Mouse (Mus musculus) adrenal gland, postnatal 14 days (tissue): ENCODE measurements around the gene Plekha8. TPM values are rescaled to one million over a fixed set of nuclear protein-coding genes. Genes with fewer than 3 reads are reported as not detected.

Experiments
- DNase-seq: peaks from one replicate; pipeline ENCODE4 v3.0.0; 2021; ENCODE audit warnings: mixed read lengths
- total RNA-seq: library from RNA; stranded (reverse); gene quantifications from 2 replicates; pipeline ENCODE4 v1.2.3, GENCODE M21; 2021

Plekha8 gene
- total RNA-seq, 1 experiment from 2014 or later: 16.3 TPM

DNA sequence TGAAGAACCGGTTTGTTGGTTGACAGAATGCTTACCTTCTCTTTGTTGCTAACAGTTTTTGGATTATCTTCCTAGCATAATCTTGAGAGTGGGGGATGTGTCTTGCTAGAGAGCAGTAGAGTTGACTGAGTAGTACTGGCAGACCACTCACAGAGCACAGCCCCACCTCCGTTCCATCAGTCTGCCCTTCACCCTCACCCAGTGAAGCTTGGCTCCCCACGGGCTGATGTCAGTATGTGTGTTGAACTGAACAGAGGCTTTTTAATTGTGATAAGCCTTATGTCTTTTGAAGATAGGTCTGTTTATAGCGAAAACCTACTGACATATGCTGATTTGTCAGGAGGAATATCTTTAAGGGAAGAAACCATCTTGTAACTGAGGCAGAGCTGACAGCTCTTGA lies 48.3 kb downstream of the Plekha8 start:
- DNase-seq: no peak

DNA sequence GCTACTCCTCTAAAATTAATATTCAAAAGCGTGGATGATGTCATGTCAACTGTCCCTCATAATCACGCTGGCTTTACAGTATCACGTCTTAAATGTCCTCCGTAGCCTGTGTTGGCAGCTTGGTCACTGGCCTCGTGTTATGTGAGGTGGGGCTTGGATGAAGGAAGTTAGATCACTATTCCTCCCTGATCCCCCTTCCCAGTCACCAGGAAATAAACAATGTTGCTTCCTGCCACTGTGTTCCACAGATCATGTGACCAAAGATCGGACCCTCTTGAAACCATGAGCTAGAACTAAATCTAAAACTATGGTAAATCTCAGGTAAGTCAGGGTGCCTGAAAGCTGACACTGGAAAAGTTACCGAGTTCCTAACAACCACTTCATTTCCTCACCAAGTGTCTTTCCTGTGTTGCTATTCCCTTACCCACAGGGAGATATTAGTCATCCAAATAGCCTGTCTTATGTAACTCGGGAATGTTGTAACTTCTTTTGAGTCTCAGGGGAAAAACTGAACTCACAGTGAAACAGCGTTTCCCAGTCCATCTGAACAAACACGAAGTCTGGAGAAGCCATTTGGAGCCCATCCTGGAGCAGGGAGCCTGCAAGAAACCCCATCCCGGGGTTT lies 60.7 kb downstream of the Plekha8 start:
- DNase-seq: peak; percentile 24

DNA sequence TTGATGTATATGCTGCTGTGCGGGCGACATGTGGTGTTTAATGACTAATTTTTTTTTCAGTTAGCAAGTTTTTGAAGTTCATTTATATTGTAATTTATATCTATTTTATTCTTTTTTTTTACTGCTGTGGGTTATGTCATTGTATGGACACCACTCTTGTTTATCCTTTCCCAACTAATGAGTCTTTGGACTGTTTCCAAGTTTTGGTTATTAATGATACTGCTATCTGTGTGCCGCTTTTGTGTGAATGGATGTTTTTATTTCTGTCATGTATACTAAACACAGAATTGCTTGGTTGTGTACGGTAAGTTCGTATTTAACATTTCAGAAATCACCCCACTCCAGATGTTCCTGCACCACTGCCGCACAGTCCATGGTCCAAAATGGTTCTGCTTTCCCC lies 63.0 kb downstream of the Plekha8 start:
- no peak for DNase-seq

DNA sequence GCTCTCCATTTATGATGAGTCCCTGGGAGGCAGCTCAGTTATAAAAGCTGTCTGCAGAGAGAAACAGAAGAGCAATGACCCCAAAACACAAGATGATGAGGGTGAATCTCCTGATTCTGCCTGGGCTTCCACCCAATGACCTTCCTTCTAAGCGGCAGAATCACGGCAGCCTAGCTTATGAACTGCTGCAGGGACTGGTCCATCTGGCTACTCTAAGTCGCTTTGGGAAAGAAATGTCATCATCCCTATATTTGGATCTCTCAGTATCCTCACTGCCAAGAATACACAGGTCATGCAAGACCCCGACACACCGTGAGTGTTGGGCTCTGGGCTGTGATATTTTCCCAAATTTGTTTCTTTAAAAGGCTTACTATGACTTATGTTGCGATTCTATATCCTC lies 75.0 kb downstream of the Plekha8 start:
- no peak for DNase-seq

DNA sequence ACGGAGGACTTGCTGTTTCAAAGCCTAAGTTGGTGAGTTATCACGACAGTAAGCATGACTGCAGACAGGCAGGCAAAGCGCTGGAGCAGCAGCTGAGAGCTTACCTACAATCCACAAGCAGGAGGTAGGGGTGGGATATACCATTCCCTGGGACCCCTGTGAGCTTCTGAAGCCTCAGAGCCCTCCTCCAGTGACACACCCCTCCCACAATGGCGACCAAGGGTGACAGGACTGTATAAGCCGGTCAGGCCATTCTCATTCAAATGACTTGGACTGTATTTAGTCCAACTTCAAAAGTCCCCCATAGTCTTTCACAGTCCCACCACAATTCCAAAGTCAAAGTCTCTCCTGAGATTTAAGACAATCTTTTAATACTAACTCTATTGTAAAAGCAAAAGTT lies 78.0 kb downstream of the Plekha8 start:
- no peak for DNase-seq

DNA sequence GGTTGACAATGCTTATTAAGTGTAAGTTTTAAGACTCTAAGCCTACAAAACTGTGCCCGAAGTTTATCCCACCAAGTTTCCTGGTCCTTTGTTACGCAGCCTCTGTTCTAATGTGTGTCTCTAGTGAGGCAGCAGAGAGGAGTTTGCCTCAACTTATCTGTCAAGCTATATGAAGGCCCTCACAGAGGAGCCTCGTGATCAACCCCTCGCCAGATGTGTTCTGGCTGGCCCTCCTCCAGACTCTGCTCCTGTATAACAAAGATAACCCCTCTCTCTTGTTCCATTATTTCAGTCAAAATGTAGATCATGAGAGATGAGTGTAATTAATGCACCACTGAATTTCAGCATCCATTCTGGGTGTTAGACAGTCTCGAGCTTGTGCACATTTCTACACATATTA lies 84.8 kb downstream of the Plekha8 start:
- DNase-seq: no peak

DNA sequence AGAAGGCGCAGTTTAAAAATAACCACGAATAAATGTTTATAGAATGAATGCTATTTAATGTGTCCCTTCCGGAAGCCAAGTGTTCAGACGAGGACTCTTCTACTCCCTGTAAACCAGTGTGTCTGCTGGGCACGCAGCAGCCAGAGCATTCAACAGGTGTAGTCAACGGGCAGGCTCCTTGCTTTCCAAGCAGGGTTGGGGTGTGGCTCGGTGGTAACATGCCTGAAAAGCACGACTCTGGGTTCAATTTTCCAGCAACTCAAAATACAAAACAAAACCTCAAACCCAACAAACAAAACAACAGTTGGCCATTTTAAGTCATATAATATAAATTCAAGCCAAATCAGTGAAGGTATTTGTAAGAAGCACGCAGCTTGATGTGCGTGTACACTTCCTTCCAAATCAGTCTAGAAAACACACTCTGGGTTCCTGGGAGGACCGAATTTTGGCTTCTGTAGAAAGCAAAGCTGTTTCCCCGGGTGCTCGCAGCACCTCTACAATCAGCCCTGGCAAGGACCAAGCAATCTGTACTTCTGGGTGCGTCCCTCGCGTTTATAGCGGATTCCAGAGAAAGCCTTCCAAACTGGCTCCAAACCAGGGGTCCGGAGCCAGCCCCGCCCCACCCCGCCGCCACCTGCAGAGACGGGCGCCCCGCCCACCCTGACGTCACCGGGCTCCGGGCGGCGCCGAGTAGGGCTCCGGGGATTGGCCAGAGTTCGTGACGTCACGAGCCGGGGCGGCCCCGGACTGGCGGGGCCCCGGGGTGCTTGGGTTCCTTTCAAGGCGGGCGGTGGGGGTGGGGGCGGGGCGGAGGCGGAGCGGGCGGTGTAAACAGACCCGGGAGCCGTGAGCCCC lies 86.2 kb downstream of the Plekha8 start, which contains the start of gene Mturn:
Gene Mturn (plus strand): TSS at position 734 of the 855 bp plus-strand sequence.
- DNase-seq: peak; percentile 99

DNA sequence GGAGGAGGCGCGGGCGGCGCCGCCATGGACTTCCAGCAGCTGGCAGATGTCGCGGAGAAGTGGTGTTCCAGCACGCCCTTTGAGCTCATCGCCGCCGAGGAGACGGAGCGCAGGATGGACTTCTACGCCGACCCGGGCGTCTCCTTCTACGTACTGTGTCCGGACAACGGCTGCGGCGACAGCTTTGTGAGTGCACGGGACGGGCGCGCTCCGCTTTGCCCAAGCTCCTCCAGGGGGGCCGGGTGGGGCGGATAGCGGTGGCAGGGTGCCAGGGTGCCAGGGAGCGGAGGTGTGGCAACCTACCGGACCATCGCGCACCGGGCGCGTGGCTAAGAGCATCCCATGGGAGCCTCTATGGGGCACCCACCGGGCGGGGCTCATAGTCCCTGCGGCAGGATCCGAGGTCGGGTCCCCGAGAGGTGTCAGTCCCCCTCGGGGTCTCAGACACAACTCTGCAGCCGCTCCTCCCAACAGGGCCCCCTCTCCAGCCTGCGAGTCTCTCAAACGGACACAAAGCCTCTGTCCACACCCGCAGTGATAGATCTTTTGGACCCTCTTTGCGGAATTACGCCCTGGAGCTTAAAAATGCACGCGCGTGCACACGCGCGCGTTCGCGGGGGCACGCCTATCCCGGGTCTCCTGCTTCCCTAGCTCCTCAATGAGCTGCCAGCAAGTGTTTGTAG lies 87.0 kb downstream of the Plekha8 start:
- no peak for DNase-seq

DNA sequence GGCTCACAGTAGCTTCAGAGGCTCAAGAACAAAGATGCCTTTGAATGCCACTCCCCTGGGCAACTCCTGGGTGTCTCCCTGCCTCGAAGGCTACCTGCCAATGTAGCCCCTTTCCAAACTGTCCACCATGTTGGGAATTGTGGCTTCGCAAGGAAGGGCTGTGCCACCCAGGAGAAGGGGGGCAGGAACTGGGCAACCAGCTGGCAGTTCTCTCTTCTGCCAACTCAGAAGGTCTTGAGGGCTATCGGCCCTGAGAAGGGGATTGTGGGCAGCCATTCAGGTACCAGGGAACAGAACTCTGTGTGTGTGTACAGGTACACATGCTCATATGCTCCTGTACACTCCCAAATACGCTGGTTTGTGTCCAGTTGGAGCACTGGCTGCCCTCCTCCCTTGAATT lies 89.2 kb downstream of the Plekha8 start:
- no peak for DNase-seq

DNA sequence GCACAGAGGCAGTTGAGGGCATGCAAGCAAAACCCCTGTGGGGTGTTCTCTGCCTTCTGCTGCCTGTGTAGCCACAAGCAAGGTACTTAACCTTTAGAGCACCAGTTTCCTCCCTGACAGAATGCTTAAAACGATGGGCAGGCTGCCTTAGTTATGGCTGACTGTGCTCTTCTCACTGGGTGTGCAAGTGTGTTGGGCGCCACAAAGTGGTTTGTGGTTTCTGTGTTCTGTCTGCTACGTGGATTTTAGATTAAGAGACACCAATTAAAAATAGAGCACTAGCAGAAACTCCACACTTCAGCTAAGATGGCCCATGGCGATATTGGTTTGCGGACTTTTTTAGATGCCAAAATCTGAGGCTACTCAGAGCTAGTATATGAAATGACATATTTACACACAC lies 90.2 kb downstream of the Plekha8 start:
- no peak for DNase-seq

DNA sequence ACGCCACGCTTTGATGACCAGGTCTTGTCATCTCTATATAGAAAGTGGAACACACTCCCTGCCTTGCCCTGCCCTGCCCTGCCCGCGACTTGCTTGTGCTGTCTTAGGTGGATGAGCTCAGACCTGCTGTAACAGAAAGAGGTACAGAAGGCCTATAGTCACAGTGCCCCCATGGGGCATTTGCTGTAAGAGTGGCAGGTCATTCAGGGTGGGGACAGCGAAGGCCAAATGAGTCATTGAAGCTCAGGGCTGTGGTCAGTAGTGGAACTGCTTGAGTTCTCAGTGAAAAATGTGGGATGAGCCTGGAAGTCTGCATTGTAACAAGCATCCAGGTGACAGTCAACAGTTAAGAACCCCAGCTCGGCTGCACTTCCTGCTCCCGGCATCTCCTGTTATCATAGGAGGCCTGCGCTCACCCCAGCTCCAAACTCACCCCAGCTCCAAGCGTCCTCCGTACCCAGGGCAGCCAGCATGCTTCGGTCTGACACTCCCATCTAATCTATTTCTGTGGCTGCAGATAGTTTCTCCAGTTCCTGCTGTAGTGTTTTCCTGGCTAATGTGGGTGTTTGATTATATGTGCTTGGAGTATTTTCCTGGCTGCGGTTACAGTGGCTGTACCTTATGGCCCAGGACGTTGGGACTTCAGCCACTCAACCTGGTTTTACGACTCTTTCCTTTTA lies 90.9 kb downstream of the Plekha8 start:
- DNase-seq: peak; percentile 51

DNA sequence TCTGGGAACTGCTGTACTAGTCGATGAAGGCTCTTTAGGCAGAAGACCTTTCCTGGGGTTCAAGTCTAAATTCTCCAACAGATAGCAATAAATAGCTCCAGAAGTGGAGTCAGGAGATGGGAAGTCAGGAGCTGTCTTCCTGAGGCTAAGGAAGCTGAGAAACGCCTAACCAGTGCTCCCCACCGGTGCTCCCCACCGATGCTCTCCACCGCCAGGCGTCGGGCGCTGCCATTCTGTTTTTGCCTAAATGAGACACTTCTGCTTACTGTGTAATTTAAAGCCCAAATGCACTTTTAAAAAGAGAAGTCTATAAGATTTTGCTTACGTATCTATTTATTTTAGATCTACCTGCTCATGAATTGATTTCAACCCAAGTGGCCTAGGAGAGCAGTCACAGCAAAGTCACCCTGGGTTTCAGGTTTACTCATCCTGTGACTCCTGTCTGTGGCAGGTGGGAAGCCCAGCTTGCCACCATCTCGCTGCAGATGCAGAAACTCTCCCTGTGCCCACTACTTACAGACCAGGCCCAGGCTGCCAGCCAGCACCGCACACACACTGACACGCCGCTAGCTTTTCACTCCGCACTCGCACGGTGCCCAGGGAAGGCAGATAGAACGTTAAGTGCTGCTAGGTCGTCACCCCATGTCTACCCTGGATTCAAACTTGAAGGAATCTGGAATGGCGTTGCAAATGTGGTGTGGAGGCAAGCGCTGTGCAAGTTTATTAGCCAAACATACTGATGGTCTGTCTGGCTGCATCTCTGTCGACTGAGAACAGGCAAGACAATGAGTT lies 92.2 kb downstream of the Plekha8 start:
- no peak for DNase-seq

DNA sequence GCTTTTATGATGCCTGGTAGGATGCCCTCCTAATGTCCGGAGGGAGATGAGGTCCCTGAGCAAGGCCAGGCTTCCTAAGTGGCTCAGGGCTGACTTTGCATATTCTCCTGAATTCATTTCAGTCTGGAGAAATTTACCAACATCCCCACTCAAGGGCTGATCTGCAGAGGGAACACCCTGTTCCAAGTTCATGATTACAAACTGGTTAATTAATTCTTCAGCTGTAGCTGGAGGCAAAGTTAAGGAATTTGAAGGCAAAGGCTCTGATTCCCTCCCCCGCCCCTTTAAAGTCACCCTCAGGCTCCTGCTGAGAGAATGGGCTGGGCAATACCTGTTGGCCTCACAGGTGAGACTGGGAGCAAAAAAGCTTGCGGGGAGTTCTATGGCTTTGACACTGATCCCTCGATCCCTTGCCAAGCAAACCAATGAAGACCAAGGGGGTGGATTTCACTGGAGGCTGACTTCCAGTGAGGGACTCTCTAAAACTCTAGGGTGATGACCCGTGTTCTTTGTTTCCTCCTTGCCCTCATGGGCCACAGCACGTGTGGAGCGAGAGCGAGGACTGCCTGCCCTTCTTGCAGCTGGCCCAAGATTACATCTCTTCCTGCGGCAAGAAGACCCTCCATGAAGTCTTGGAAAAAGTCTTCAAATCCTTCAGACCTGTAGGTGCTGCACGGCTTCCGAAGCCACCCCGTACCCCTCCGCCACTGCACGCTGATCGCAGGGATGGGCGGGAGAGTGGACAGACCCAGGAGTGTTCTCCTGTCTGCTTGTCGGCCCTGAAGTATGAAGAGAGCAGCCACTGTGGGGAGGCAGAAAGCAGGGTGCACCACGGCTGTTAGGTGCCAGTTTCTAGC lies 93.8 kb downstream of the Plekha8 start:
- no peak for DNase-seq

DNA sequence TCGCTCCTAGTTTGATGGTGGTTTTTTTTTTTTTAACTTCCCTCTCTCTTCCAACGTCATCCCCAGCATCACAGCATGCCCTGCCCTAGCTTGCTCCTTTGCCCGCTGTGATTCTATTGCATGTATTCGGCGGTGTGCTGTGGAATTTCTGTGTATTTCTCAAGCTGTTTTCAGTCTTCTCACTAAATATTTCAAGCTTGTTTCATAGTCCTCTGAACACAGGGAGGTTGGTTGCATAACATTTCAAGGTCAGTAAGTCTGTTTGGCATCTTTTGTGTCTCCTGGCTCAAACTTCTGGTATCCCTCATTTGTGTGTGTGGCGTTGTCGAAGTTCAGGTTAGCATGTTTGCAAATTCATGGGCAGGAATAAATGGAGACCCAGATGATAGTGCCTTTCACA lies 94.8 kb downstream of the Plekha8 start:
- DNase-seq: peak; percentile 18

DNA sequence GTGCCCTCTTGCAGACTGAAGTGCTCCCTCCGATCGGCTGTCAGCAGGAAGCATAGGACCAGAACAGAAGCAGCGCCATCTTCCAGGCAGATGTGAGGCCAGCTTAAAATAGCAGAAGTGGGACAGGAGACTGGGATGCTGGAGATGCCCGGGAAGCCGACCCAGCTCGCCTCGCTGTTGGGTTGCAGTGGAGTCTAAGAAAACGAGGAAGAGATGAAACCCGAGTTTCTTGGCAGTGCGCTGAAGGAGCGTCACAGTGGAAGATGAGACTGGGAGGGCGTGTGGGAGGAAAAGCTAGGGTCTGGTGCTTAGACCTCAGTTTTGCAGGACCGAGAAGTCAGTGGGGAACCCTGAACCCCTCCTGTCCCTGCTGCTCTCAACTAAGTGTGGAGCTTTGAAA lies 95.9 kb downstream of the Plekha8 start:
- no peak for DNase-seq

DNA sequence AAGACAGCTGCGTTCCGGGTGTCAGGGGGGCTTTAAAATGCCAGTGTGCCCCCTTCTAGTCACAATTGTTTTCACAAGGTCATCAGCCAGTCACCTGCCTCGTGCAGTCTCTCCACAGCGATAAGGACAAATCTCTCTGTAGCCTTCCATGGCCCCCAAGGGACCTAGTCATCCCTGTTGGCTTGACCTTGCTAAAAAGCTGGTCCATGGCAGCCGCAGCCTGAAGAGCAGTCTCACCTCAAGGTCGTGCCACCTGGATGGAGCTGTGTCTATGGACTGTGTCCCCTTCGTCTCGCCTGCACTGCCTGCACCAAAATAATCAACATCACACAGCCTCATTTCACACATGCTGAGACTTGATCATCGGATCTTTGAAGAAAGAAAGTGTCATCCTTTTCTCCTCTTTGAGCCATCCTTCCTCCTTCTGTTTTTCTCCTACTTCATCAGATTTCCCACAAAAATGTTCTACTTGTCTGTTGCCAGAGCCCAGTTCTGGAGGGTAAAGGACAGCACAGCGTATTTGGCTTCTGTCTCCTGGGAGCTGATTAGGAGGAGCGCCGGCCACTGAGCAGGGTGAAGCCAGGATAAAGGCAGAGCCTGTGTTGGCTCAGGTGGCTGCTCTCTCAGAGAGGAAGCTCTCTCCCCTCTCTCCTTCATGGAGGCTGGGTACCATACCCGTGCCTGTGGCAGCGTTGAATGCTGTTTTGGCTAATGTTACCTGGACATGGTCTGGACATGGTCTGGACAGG lies 96.6 kb downstream of the Plekha8 start:
- DNase-seq: peak; percentile 39

DNA sequence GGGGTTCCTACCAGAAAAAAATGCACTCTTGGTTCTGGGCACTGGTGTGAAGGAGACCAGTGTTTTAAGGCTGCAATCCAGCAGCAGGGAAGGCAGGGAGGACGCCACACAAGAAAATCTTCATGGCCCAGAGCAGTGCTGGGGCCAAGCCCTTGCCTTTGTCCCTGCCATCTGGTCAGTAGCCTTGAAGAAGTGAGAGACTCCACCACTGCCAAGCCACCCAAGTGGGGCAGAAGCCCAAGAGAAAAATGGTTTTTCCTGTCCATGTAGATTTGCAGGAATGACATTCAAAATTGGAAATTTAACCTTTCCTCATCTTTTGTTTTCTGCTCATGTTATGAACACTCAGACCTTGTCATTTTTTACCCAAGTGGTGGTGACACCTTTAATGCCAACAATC lies 97.3 kb downstream of the Plekha8 start:
- DNase-seq: no peak

DNA sequence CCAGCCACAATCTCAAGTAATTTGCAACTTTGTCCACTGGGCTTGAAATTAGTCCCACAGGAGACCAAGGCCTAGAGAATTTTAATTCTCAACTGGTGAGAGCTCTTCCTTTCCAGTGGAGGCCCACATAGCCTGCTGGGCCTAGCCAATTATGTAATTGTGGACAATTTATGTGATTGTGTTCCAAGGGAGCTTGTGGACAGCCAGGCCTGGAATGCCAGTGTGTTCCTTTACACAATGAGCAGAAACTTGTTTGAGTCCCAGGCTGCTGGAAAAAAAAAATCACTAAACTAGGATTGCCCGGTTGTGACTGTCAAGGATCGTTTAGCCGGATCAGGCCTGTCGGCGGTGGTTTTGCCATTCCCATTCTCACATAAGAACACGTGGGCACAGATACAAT lies 98.4 kb downstream of the Plekha8 start:
- DNase-seq: no peak
